Mouse (Mus musculus) liver, postnatal 0 days (tissue): Measurements from ENCODE around the gene Haus6.
"Not testable (repeated sequence)": the region's sequence is repeated elsewhere in the genome, so short reads cannot be mapped to it uniquely, and the experiment has no call there.

Source experiments
- CTCF ChIP-seq: sonication (generic); IDR thresholded peaks from 2 replicates; pipeline ENCODE4 v1.5.1; 2016; ENCODE audit warnings: antibody characterized with exemption, low read depth
- EP300 ChIP-seq: IDR thresholded peaks from 2 replicates; pipeline ENCODE4 v1.6.1; 2016; ENCODE audit warnings: antibody characterized with exemption, low read depth, mild to moderate bottlenecking

- not testable (repeated sequence) for TF ChIP-seq CTCF, EP300
Measured at GRCm38 (mm10) chr4:86656410-86656809, 44.6 kb upstream of the Haus6 start.
